1 mouse cellular context compared by ENCODE assay signal in the genomic region with DNA sequence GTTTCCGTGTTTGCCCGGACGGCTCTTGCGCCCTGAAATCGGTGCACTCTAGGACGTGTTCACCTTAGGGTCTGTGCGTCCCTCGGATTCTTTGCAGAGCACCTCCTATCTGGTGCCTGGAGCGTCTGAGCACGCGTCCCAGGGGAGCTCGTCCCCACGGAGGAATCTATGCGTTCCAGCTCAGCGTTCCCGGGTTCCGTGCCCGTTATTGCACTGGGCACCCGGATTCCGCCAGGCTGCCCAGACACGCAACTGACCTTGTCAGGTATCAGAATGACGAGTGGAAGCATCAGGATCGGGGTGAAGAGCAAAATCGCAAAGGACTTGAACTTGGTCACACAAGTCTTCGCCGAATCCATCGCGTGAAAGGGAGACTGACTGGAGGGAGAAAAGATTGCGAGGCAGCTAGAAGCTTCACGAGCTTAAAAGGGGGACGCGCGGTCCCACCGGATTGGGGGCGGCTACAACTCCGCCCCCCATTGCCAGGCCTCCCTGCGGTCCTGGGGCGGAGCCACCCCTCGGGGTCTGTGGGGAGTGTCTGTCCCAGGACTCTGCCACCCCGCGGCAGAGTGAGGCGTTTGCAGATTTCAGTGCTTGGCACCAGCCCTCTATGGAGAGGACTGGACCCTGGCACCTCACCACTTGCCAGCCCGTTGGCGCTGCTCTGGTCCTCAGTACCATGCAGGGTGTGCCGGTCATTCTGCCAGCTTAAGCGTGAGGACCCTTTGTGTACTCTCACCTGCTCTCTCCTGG.
TF ChIP-seq lines count a peak whose summit lies in the region.

No protein-coding gene starts in this region.

TF ChIP-seq in CH12.LX, 34 proteins besides CTCF, POLR2A, EP300 and RAD21:
- TF ChIP-seq SMC3 (IDR thresholded peaks at IDR 0.05; ENCODE audit: low read depth, low read length): peak; percentile 76
- no peak for TF ChIP-seq NRF1 (IDR thresholded peaks at IDR 0.05; ENCODE audit: low read depth, low read length)
- no peak for TF ChIP-seq CHD1 (IDR thresholded peaks at IDR 0.05; ENCODE audit: low read depth, low read length)
